ENCODE assay signal across 9 mouse cellular contexts in genomic region chr2:44952830-44953422, GRCm38 (mm10). TPM values are rescaled to one million over a fixed set of nuclear protein-coding genes. Genes with fewer than 3 reads are reported as not detected.
A peak's percentile ranks its signal among the peaks of the same experiment; 100 is the strongest.
DNase-seq lines count a peak whose midpoint lies in the region; ATAC-seq lines count a peak whose summit lies in the region.
"Had no signal": no experiment of that assay in that cellular context is flagged by ENCODE, and none has a peak within 500 bp of the region (broad histone marks: within the 10 kb centered on the region; RNA-seq: fewer than 3 reads in every experiment).

No protein-coding gene starts in this region.

- no peaks in the 10 kb centered on the region for H3K27me3 ChIP-seq in kidney, embryonic 14.5 days (ENCODE audit: control insufficient read depth, insufficient read depth, low read length)
- H3K27me3 ChIP-seq: midbrain, embryonic 12.5 days had no signal

- H3K9ac ChIP-seq in kidney, embryonic 14.5 days (ENCODE audit: low read depth, low read length): no peak overlapping the region
- H3K9ac ChIP-seq: midbrain, embryonic 12.5 days had no signal

- H3K36me3 ChIP-seq in kidney, embryonic 14.5 days (ENCODE audit: control insufficient read depth, insufficient read depth, low read length): no peaks in the 10 kb centered on the region
- H3K36me3 ChIP-seq: midbrain, embryonic 12.5 days had no signal

- H3K9me3 ChIP-seq in kidney, embryonic 14.5 days (ENCODE audit: control insufficient read depth, low read length): no peaks in the 10 kb centered on the region
- H3K9me3 ChIP-seq: midbrain, embryonic 12.5 days had no signal

- H3K4me3 ChIP-seq in kidney, embryonic 14.5 days (ENCODE audit: low read length): no peak overlapping the region
- H3K4me3 ChIP-seq: midbrain, embryonic 12.5 days had no signal

- H3K27ac ChIP-seq in kidney, embryonic 14.5 days (ENCODE audit: low read depth, low read length): peak overlapping the region; percentile 13
- H3K27ac ChIP-seq: midbrain, embryonic 12.5 days had no signal

- 38% methylated on average over 6 of the region's 6 CpGs for WGBS in kidney, embryonic 14.5 days

- DNase-seq in ovary, postnatal 14 days (ENCODE audit: low spot score): peak; percentile 15
- DNase-seq in ovary, postnatal 36 days (ENCODE audit: low spot score): no peak
- no peak for DNase-seq in cerebellum, postnatal 14 days
- DNase-seq in cerebellum, postnatal 25 days: no peak
- DNase-seq in frontal cortex, adult 2 months (ENCODE audit: extremely low spot score in 1 of 2, low spot score in 1 of 2): no peak

- peak; percentile 72; the same call in 1 of the 2 replicates for ATAC-seq in erythroid progenitor cell, adult 5-6 weeks (replicated peaks; ENCODE audit: low FRiP score, poor library complexity, severe bottlenecking)
- no peak; the same call in 1 of the 2 replicates for ATAC-seq in kidney, embryonic 14.5 days (ENCODE audit: low FRiP score, low TSS enrichment)
- peak; percentile 60 for ATAC-seq in megakaryocyte progenitor cell, adult 5-6 weeks (replicated peaks; ENCODE audit: poor library complexity)

- H3K4me1 ChIP-seq in kidney, embryonic 14.5 days (ENCODE audit: control insufficient read depth, insufficient read depth, low read length): 0 out of 2 replicates have a peak, but pooled peaks cover 4% of the 10 kb centered on the region

- H3K4me2 ChIP-seq in kidney, embryonic 14.5 days (replicated peaks; ENCODE audit: low read depth, low read length): no peak overlapping the region
- H3K4me2 ChIP-seq: midbrain, embryonic 12.5 days had no signal

RNA-seq across cellular contexts. Expression of gene Gtdc1, which starts 25.5 kb away (rescaled TPM):
- 35.6 and 50.8 TPM in 2 replicates for total RNA-seq in erythroid progenitor cell, adult 5-6 weeks (2015; ENCODE audit: low replicate concordance)
- 30.0 and 38.1 TPM in 2 replicates for total RNA-seq in erythroid progenitor cell, adult 5-6 weeks (2017; ENCODE audit: low replicate concordance)
- 13.6 and 14.3 TPM in 2 replicates for polyA plus RNA-seq in kidney, embryonic 14.5 days (2014; fragmentation: Nextera tagmentation; extraction: Ambion mirVana)
- 15.5 and 18.6 TPM in 2 replicates for total RNA-seq in megakaryocyte progenitor cell, adult 5-6 weeks (2015)
- total RNA-seq in megakaryocyte progenitor cell, adult 5-6 weeks (2017): 16.9 and 22.2 TPM in 2 replicates
- 44.6 and 55.9 TPM in 2 replicates for polyA plus RNA-seq in frontal cortex, adult 2 months (2012; rRNA removed)
